Mouse (Mus musculus) left cerebral cortex, adult 18-20 months (tissue): ENCODE measurements at regions not wholly inside any gene's neighbourhood (a gene's known extent, or its start where the extent isn't known, plus 50 kb on each side); places are given as distances from the start of the nearest gene placed in this dataset.
A peak's percentile ranks its signal among the peaks of the same experiment; 100 is the strongest.

Experiments used
- DNase-seq, 2 experiments: peaks; one replicate each; pipeline ENCODE4 v3.0.0; 2021 to 2022; ENCODE audit warnings: low spot score in 2 of 2, mixed read lengths in 1 of 2

GRCm38 (mm10) chr5:99165807-99166360 lies 128.7 kb upstream of the Prkg2 start:
- no peak for DNase-seq

GRCm38 (mm10) chr5:99157973-99158372 lies 120.8 kb upstream of the Prkg2 start:
- DNase-seq, result peak; percentile 44 to 68

- DNase-seq, result no peak
Observed at GRCm38 (mm10) chr5:99153269-99153850, 116.2 kb upstream of the Prkg2 start.

- no peak for DNase-seq
Observed at GRCm38 (mm10) chr5:99152299-99152698, 115.1 kb upstream of the Prkg2 start.

- DNase-seq, result no peak
Observed at GRCm38 (mm10) chr5:99149904-99150303, 112.8 kb upstream of the Prkg2 start.

GRCm38 (mm10) chr5:99132670-99133069 lies 95.5 kb upstream of the Prkg2 start:
- no peak for DNase-seq

GRCm38 (mm10) chr5:99128628-99129027 lies 91.5 kb upstream of the Prkg2 start:
- DNase-seq, result no peak

- DNase-seq, result no peak
Observed at GRCm38 (mm10) chr5:99125418-99125817, 88.3 kb upstream of the Prkg2 start.

- DNase-seq, result no peak
Observed at GRCm38 (mm10) chr5:99111755-99112154, 74.6 kb upstream of the Prkg2 start.

GRCm38 (mm10) chr5:99111235-99111634 lies 74.1 kb upstream of the Prkg2 start:
- no peak for DNase-seq

GRCm38 (mm10) chr5:99099727-99100116 lies 62.6 kb upstream of the Prkg2 start:
- no peak for DNase-seq

GRCm38 (mm10) chr5:99099014-99099726 lies 62.0 kb upstream of the Prkg2 start:
- no peak for DNase-seq
